Mouse (Mus musculus) T-helper 2 cell (primary cell): ENCODE data around the gene Zfhx3.

ENCODE experiments used
- in situ Hi-C: fragments of 300-600 bp; cut with MboI, MseI; formaldehyde crosslinking; loops from one replicate; pipeline ENCODE4 v1.15.1; 2025; ENCODE audit warnings: high pct_unique_total_duplicates

Zfhx3 gene

DNA sequence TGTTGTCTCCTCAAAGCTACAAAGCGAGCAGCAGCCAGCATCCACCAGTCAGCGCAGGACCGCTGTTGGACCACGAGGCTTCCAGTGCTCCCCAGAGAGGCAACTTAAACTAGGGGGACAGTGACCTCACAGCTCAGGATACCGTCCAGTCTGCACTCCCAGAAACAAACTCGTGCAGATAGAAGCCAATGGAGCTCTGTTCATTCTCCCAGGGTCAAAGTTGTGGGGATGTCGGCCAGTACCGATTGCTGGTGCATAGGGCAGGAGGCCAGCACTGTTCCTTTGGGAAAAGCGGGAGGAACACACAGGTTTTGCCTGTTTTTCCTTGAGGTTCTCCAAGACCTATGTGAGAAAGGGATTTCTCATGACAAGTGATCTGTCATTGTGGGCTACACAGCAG lies 982.1 kb downstream of the Zfhx3 start:
- in situ Hi-C loops: no loop called here

DNA sequence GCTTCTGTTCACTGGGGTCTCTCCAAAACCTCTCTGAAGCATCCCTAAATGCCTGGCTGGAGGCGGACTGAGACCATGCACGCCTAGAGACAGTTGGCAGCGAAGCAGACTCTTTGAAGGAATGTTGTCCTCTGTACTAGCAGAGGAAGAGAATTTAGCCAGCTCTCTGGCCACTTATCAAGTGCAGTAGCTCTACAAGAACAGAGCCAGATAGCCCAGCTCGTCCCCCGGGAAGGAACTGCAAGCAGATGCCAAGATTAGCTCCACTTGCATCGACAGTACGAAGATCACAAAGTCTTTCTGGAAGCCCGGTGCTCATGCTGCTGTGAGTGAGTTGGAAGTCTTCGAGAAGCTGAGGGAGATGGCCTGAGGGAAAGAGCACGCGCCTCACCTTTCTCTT lies 983.7 kb downstream of the Zfhx3 start:
- in situ Hi-C loops: no loop called here

GRCm38 (mm10) chr8:108930635-108931034 lies 988.2 kb downstream of the Zfhx3 start:
- in situ Hi-C loops: no loop called here

DNA sequence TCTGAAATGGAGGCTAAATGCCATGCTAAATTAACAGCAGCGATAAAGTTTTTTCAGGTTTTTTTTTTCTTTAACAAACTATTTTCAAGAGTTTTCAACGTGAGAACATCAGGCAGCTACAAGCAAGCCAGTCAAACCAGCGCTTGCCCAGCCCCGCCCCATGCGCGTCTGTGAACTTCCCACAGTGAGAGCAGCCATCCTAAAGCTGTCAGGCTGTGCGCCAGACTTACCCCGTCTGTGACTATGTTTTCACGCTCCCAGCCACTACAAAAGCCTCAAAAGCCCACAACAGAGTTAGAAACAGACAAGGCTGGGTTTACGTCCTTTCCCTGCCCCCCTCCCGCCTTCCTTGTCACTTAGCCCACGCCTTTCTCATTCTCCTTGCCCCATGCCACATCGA lies 989.4 kb downstream of the Zfhx3 start:
- in situ Hi-C loops: no loop called here

DNA sequence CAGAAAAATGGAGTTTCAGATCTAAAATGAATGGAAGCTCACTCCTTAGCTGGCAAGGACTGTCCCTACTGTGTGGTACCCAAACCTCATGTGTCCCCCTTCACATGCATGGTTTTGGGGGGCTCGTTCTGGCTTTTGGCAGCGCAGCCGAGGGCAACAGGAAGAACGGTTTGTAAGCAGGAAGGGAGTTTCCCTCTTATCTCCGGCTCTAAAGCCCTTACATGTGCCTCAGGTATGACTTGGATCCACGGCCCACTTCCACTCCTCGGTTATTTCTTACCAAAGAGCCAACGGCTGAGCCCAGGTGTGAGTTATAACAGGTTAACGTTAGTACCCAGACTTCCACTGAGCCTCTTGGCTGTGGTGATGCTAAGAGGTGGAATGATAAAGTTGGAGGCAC lies 990.3 kb downstream of the Zfhx3 start:
- in situ Hi-C loops: no loop called here

GRCm38 (mm10) chr8:108935834-108936694 lies 993.6 kb downstream of the Zfhx3 start:
- in situ Hi-C loops: no loop called here

GRCm38 (mm10) chr8:108936695-108937448 lies 994.4 kb downstream of the Zfhx3 start:
- in situ Hi-C loops: no loop called here

DNA sequence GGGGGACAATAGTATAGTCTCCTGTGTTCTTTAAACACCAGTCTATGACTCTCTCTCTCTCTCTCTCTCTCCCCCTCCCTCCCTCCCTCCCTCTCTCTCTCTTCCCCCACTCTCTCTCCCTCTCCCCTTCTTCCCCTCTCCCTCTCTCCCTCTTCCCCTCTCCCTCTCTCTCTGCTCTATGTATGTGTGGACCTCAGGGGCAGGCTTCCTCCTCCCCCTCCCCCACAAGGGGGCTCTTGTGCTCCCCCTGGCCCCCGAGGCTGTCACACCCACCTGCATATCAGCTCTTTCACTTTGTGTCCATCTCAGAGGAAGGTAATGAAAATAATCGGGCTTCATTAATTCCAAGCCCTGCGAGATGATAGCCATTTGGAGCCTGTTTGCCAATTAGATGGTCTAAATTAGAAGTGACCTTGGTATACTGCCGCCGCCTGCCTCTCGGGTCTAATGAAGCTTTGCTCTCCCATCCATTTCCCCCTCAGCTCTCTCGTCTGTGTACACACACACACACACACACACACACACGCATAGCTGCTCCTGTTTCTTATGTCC lies 995.5 kb downstream of the Zfhx3 start:
- in situ Hi-C loops: no loop called here

DNA sequence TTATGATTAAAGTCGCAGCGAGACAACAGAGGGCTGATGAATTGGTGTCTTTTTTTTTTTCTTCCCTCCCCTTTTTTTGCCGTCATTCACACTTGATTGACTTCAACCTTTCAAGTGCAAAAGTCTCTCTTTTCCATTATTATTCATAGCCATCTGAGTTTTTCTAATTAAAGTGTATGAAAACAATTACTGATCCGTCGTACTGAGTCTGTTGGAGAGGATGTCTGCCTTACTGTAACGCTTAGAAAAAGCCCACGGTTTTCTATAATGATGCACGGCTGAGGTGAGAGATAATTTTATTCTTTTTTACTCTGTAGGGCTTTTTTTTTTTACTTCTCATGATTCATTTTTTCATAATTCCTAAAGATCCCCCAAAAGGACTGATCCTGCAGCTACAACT lies 1000.2 kb downstream of the Zfhx3 start:
- in situ Hi-C loops: no loop called here

DNA sequence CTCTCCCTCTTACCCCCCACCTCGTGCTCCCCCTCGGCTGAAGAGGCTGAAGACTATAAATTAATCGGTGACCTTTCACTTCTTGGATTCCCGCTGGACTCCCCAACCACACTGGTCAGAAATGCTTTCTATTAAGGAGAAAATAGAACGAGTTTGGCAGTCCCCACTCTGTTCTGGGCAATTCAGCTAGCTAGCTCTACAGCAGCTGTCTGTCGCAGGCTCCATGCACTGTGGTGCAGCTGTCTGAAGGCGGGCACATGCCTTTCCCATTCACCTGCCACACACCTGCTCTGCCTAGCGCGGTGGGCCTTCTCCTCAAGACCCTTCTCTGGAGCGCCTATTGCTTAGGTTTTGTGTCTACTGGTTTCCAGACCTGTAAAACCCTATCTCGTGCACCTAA lies 1000.7 kb downstream of the Zfhx3 start:
- in situ Hi-C loops: no loop called here

- in situ Hi-C loops: no loop called here
These were observed 1001.9 kb downstream of the Zfhx3 start for GRCm38 (mm10) chr8:108944312-108944711.

DNA sequence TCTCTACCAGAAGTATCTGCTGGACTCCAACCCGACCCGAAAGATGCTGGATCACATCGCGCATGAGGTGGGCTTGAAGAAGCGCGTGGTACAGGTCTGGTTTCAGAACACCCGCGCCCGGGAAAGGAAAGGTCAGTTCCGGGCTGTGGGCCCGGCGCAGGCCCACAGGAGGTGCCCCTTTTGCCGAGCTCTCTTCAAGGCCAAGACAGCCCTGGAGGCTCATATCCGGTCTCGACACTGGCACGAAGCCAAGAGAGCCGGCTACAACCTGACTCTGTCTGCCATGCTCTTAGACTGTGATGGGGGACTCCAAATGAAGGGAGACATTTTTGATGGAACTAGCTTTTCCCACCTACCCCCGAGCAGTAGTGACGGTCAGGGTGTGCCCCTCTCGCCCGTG lies 1007.9 kb downstream of the Zfhx3 start:
- in situ Hi-C loops: no loop called here

DNA sequence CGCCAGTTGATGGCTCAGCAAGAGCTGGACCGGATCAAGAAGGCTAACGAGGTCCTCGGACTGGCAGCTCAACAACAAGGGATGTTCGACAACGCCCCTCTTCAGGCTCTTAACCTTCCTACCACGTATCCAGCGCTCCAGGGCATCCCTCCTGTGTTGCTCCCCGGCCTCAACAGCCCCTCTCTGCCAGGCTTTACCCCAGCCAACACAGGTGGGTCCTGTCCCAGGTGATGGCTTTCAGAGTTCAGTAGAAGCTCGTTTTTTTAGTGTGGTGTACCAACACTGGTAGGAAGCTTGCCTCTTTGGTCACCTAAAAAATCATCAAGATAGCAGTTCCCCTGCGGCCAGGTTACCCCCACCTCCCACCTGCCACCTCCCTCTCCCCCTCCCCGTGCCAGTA lies 1009.1 kb downstream of the Zfhx3 start:
- in situ Hi-C loops: no loop called here

- in situ Hi-C loops: no loop called here
These were observed 1014.0 kb downstream of the Zfhx3 start for GRCm38 (mm10) chr8:108956416-108956815.

DNA sequence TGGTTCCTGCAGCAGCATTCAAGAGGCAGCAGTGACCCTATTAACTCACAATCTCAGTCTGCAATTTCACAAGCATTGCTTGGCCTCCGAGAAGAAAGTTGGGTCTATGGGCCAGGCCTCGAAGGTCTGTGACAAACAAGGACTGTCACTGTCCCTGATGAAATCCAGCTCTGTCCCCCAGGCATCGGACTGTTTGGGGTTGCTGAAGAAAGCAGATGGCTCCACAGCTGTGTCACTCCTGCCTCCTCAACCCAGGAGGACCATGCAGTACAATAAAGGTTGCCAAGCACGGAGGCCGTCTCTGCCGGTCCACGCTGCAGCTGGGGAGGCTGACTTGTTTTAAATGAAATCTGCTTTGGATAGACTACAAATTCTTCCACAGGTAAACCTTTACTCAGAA lies 1020.1 kb downstream of the Zfhx3 start:
- in situ Hi-C loops: no loop called here

DNA sequence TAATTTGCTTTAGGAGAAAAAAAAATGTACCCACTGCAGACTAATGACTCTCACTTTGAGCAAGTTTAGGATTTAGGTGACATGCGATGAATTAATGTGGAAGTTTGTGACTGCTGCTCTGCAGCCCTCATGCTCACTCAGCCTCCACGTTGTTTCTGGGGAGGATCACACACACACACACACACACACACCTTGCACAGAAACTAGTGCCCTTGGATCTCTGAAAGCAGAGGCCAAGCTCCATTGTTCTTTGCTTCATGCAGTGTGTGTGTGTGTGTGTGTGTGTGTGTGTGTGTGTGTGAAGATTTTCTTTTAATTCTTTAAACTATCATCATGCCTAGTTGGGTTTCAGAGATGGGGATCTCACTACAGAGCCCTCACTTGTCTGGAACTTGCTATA lies 1020.7 kb downstream of the Zfhx3 start:
- in situ Hi-C loops: no loop called here

DNA sequence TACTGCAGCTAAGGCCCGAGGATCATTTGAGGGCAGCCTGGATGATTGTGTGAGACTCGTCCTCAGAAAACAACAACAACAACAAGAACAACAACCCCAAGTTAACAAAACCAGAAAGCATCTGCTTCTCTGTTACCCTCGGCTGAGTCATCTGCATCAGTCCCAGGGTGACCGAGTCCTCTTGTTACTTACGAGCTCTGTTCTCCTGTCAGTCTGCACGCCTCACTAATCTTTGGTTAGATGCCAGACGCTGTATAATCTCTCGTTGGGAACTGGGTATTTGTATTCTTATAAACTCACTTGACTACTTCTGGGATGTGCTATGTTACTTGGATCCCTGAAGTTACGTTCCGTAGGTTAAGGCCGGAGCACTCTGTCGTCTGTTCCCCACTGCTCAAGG lies 1023.6 kb downstream of the Zfhx3 start:
- in situ Hi-C loops: no loop called here

DNA sequence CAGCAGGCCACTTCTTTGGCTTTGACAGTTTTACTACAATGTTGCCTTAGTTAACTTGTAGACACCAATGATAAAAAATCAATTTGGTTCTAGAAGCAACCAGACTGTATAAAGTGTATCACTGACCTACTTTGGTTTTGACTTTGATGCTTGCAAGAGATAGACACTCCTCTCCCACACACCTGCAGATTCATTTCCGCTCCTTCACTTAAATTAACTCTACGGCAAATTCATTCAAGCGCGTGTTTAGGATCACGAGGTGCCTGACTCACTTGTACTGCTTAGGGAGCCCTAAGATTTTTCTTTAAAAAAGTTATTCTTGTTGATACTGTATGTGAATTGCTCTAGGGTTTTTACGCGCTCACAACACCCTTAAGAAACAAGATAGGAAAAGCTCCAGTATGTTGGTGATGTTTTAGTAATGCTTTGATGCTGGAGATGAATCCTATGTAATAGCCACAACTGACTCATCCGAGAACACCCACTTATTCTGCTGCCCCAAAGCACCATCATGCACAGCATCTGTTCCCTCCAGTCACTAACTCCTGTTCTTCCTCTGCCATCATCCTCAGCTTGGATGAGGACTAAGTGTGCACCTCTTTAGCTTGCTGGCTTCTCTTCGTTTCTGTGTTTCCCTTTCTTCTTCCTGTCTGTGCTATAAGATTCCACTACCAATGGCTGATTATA lies 1031.3 kb downstream of the Zfhx3 start:
- in situ Hi-C loops: no loop called here

GRCm38 (mm10) chr8:108977693-108978361 lies 1035.4 kb downstream of the Zfhx3 start:
- in situ Hi-C loops: no loop called here

DNA sequence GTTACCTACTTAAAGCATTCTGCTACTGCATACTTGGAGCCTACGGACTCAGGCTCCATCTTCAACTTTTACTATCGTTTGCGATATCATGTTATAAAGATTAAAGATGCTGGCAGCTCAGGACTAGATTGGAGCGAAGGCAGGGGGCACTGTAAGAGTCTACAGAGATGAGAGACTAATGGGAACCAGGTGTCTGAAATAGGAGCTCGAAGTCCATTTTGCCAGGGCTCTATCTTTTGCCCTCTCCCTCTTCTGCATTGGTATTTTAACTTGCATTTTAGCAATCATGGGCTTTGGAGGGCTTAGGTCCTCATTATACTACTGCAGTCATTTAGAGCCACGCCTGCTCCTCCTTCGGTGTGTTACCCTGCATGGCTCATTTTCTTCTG lies 1035.9 kb downstream of the Zfhx3 start:
- in situ Hi-C loops: no loop called here

DNA sequence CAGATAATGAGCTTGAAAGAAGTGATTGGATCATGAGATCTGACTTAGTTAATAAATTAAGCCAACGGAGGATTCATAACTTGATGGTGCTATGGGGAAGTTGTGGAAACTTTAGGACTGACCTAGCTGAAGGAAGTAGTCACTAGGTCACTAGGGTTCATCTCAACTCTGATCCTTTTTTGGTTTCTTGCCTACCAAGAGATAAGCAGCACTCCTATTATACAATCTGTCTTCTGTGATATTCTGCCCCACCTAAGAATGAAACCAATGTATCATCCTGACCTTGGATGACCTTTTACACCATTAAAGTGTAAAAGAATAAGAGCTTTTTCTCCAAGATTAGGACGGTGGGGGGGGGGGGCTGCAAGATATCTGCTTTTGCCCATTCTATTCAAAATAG lies 1042.5 kb downstream of the Zfhx3 start:
- in situ Hi-C loops: no loop called here

DNA sequence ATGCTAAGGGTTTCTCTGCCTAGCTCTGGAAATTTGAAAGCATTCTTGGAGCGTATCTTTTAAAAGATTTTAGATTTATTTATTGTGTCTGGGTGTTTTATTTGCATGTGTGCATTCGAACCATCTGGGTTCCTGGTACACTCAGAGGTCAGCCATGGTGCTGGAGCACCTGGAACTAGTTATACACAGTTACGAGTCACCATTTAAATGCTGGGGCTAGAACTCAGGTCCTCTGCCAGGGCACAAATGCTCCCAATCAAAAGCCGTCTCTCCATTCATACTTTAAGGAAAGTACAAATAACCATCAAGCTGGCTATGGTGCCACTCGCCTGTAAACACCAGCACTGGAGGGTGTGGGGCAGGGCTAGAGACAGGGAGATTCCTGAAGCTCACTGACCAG lies 1047.4 kb downstream of the Zfhx3 start:
- in situ Hi-C loops: no loop called here
